Mouse (Mus musculus): Measurements from ENCODE around the gene Nepro. TPM values are rescaled to one million over a fixed set of nuclear protein-coding genes. Genes with fewer than 3 reads are reported as not detected.

The Nepro gene
- polyA plus RNA-seq, 1 experiment, result 0.81 TPM

- no peak for TF ChIP-seq GATA1 (IDR thresholded peaks at IDR 0.05; ENCODE audit: borderline replicate concordance, low read length)
- TF ChIP-seq FLI1 (IDR thresholded peaks at IDR 0.05; ENCODE audit: low read length), result no peak
- H3K4me3 ChIP-seq (replicated peaks), result no peak overlapping the region
Observed at GRCm38 (mm10) chr16:44757700-44758099, 33.6 kb downstream of the Nepro start.

DNA sequence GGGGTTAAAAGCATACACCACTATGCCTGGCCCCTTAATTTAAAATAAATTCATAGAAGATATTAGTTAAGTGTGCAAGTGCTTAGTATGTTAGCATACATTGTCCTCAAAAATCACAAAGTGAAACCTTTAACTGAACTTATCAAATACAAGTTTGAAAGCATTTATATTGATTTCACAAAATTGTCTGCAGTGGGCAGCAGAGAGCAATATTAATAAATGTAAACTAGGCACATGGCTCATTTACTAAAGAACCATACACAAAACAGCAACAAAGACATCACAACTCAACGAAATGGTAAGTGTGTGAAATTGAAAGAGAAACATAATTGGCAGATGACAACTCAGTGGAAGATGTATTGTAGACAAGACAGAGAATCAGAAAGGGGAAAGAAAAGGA lies 37.7 kb downstream of the Nepro start:
- H3K4me3 ChIP-seq (replicated peaks), result no peak overlapping the region
- H3K27me3 ChIP-seq (replicated peaks), result no peaks in the 10 kb centered on the region
- H3K36me3 ChIP-seq (replicated peaks; ENCODE audit: low read length), result no peaks in the 10 kb centered on the region
- TF ChIP-seq GATA1 (IDR thresholded peaks at IDR 0.05; ENCODE audit: borderline replicate concordance, low read length) (no peak), FLI1 (IDR thresholded peaks at IDR 0.05; ENCODE audit: low read length) (no peak)
- H3K4me1 ChIP-seq, result peaks cover 14% of the 10 kb centered on the region
- no peaks in the 10 kb centered on the region for H3K9me3 ChIP-seq

More at GRCm38 (mm10) chr16:44757700-44758099, 33.6 kb downstream of the Nepro start:
- Histone ChIP-seq H3K36me3 (replicated peaks; ENCODE audit: low read length) (no peaks in the 10 kb centered on the region), H3K9me3 (no peaks in the 10 kb centered on the region), H3K4me1 (peaks cover 3% of the 10 kb centered on the region; the same call in 1 of the 2 replicates), H3K27me3 (replicated peaks) (no peaks in the 10 kb centered on the region)

DNA sequence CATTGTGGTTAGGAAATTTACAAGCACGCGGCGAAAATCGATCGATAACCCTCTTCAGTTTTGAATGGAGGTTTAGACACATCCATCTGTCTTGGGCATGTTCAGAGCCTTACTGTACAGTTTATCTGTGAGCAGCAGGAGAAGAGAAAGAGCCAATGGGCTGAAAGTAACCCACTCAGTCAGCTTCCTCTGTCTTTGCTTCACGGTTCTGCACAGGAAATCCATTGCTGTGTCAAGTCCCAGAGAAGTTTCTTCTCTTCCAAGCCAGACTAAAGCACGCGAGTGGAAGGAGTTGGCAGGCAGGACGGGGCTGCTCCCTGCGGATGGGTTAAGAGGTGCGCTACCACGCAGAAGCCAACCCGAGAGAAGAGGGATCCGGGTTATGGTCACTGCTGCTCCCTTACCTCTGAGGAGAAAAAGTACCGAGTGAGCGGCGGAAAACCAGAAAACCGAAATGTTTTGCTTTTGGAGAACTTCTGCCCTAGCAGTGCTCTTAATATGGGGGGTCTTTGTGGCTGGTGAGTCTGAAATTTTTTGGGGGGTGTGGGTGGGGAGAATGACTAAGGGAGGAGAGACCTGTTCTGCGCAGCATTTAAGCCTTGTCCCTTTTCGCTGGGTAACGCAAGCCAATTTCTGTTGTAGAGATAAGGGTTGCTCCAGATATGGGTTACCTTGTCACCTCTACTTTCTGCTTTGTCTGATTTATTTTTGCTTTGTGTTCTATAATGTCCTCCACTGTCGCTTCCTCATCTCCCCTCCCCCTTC lies 41.6 kb downstream of the Nepro start, which contains the start of gene Cd200r1:
Gene Cd200r1 (plus strand): TSS at position 182 of the 765 bp plus-strand sequence.
- peaks cover 16% of the 10 kb centered on the region for H3K36me3 ChIP-seq (replicated peaks; ENCODE audit: low read length)
- peaks cover 44% of the 10 kb centered on the region for H3K4me1 ChIP-seq
- H3K9me3 ChIP-seq, result no peaks in the 10 kb centered on the region
- peak within 1 kb of the TSS; percentile 91 for H3K4me3 ChIP-seq (replicated peaks)
- no peaks in the 10 kb centered on the region for H3K27me3 ChIP-seq (replicated peaks)
- no peak; the same call in 2 of the 3 replicates for TF ChIP-seq GATA1 (IDR thresholded peaks at IDR 0.05; ENCODE audit: borderline replicate concordance, low read length)
- no peak for TF ChIP-seq FLI1 (IDR thresholded peaks at IDR 0.05; ENCODE audit: low read length)

DNA sequence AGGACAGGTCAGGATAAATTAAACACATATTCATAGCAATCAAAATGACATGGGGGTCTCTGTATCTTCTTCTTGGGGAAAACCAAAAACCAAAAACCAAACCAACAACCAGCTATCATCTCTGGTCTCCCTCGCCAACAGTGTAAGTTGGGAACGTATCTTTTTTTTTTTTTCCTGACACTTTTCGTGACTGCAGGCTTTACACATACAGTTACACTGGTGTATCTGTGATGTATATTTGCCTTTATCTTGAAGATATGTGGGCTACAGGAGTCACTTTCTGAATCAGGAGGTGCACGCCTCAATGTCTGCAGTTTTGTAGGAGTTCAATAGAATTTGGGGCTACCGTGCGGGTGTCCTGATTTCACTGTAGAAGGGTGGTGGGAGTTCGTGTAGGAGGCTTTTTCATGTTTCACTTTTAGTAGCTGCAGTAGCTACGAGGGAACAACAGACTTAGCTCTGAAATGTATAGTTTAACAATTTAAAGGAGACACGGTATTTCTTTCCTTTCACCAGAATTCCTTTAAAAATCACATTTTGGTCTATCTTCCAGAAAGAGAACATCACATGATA lies 42.3 kb downstream of the Nepro start:
- peak overlapping the region; percentile 91 for H3K4me3 ChIP-seq (replicated peaks)
- TF ChIP-seq FLI1 (IDR thresholded peaks at IDR 0.05; ENCODE audit: low read length) (no peak), GATA1 (IDR thresholded peaks at IDR 0.05; ENCODE audit: borderline replicate concordance, low read length) (no peak)
- no peaks in the 10 kb centered on the region for H3K9me3 ChIP-seq
- peaks cover 51% of the 10 kb centered on the region for H3K4me1 ChIP-seq
- H3K36me3 ChIP-seq (replicated peaks; ENCODE audit: low read length), result peaks cover 22% of the 10 kb centered on the region
- no peaks in the 10 kb centered on the region for H3K27me3 ChIP-seq (replicated peaks)

- TF ChIP-seq GATA1 (IDR thresholded peaks at IDR 0.05; ENCODE audit: borderline replicate concordance, low read length) (no peak), FLI1 (IDR thresholded peaks at IDR 0.05; ENCODE audit: low read length) (no peak)
- Histone ChIP-seq H3K4me3 (replicated peaks) (peak overlapping the region; percentile 90), H3K4me1 (peaks cover 59% of the 10 kb centered on the region), H3K27me3 (replicated peaks) (no peaks in the 10 kb centered on the region), H3K9me3 (no peaks in the 10 kb centered on the region), H3K36me3 (replicated peaks; ENCODE audit: low read length) (peaks cover 31% of the 10 kb centered on the region)
Observed at GRCm38 (mm10) chr16:44767506-44767905, 43.4 kb downstream of the Nepro start.

GRCm38 (mm10) chr16:44767967-44768366 lies 43.9 kb downstream of the Nepro start:
- peaks cover 64% of the 10 kb centered on the region for H3K4me1 ChIP-seq
- H3K4me3 ChIP-seq (replicated peaks), result peak overlapping the region; percentile 90
- no peaks in the 10 kb centered on the region for H3K27me3 ChIP-seq (replicated peaks)
- H3K36me3 ChIP-seq (replicated peaks; ENCODE audit: low read length), result peaks cover 34% of the 10 kb centered on the region
- TF ChIP-seq FLI1 (IDR thresholded peaks at IDR 0.05; ENCODE audit: low read length) (no peak), GATA1 (IDR thresholded peaks at IDR 0.05; ENCODE audit: borderline replicate concordance, low read length) (no peak)
- no peaks in the 10 kb centered on the region for H3K9me3 ChIP-seq

GRCm38 (mm10) chr16:44772577-44772976 lies 48.5 kb downstream of the Nepro start:
- H3K4me1 ChIP-seq, result peaks cover 73% of the 10 kb centered on the region
- no peak for TF ChIP-seq FLI1 (IDR thresholded peaks at IDR 0.05; ENCODE audit: low read length)
- TF ChIP-seq GATA1 (IDR thresholded peaks at IDR 0.05; ENCODE audit: borderline replicate concordance, low read length), result no peak
- no peak overlapping the region for H3K4me3 ChIP-seq (replicated peaks)
- peaks cover 54% of the 10 kb centered on the region for H3K36me3 ChIP-seq (replicated peaks; ENCODE audit: low read length)
- no peaks in the 10 kb centered on the region for H3K9me3 ChIP-seq
- no peaks in the 10 kb centered on the region for H3K27me3 ChIP-seq (replicated peaks)

GRCm38 (mm10) chr16:44773673-44774072 lies 49.6 kb downstream of the Nepro start:
- Histone ChIP-seq H3K36me3 (replicated peaks; ENCODE audit: low read length) (peaks cover 54% of the 10 kb centered on the region), H3K4me1 (peaks cover 74% of the 10 kb centered on the region), H3K27me3 (replicated peaks) (no peaks in the 10 kb centered on the region), H3K4me3 (replicated peaks) (no peak overlapping the region), H3K9me3 (no peaks in the 10 kb centered on the region)
- no peak for TF ChIP-seq GATA1 (IDR thresholded peaks at IDR 0.05; ENCODE audit: borderline replicate concordance, low read length)
- TF ChIP-seq FLI1 (IDR thresholded peaks at IDR 0.05; ENCODE audit: low read length), result no peak

- H3K27me3 ChIP-seq (replicated peaks), result no peaks in the 10 kb centered on the region
- no peaks in the 10 kb centered on the region for H3K9me3 ChIP-seq
- no peak for TF ChIP-seq FLI1 (IDR thresholded peaks at IDR 0.05; ENCODE audit: low read length)
- no peak for TF ChIP-seq GATA1 (IDR thresholded peaks at IDR 0.05; ENCODE audit: borderline replicate concordance, low read length)
- H3K4me3 ChIP-seq (replicated peaks), result no peak overlapping the region
- peaks cover 69% of the 10 kb centered on the region for H3K4me1 ChIP-seq
- H3K36me3 ChIP-seq (replicated peaks; ENCODE audit: low read length), result peaks cover 49% of the 10 kb centered on the region
Observed at GRCm38 (mm10) chr16:44774201-44774600, 50.1 kb downstream of the Nepro start.

DNA sequence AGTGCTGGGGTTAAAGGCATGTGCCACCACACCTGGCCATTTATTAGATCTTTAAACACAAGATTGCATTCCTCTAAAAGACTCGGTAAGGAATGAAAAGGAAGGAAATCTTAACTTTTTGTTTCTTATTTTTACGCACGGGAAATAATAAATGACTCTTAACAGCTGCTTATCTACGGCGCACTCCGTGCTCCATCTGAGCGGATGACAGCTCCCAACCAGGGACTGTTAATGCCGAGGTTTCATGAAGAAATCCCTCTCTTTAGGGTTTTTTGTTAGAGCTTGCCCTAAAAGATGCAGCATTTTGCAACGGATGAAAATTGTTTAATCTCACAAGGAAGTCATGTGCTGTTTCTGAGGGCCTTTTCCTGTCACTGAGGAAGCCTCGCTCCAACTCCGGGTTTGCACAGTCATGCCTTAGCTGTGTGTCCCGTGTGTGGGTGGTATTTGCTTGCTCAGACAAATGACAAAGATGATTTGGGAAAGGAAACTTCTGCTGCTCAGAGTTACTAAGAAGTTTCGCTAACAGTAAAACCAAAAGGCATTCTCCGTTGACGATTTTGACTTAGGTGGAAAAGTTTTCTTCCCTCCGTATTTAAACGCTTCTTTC lies 54.5 kb downstream of the Nepro start:
- peaks cover 47% of the 10 kb centered on the region for H3K4me1 ChIP-seq
- H3K9me3 ChIP-seq, result no peaks in the 10 kb centered on the region
- H3K36me3 ChIP-seq (replicated peaks; ENCODE audit: low read length), result peaks cover 29% of the 10 kb centered on the region
- no peaks in the 10 kb centered on the region for H3K27me3 ChIP-seq (replicated peaks)
- peak overlapping the region; percentile 88 for H3K4me3 ChIP-seq (replicated peaks)
- no peak for TF ChIP-seq GATA1 (IDR thresholded peaks at IDR 0.05; ENCODE audit: borderline replicate concordance, low read length)
- TF ChIP-seq FLI1 (IDR thresholded peaks at IDR 0.05; ENCODE audit: low read length), result no peak

Data from megakaryocyte, embryonic 14.5 days (primary cell).